8 mouse cellular contexts compared by ENCODE assay signal in the genomic region with DNA sequence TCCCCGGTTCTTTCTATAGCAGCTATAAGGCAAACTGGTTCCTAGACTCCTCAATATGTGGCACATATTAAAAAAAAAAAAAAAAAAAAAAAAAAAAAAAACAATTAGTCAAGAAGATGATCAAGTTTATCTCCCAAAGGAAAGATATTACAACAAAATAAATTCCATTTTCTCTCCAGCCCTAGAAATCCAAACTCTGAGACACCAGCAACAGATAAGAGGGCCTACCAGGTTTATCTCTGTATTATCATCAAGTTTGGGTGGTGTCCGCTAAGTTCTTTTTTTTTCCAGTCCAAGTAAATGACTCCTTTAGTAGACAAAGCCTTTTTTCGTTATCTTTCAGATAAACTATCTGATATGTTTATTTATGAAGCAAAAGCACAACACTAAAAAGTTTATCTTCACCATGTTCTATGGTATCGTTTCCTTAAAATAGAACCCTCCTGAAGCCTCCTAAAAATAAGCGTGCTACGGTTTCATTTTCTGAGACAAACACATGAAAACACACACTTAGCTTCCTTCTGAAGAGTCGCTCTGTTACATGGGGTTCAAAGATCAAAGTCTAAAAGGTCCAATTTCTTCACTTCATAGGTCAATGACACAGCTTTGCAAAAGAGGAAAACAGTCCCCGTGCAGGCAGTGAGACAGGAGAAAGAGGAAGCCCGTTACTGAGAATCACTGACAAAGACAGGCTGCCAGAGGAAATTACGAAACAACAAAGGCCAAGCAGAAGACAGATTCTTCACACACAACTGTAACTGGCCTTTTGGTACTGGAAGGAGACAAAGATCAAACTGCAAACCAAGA. TPM values are rescaled to one million over a fixed set of nuclear protein-coding genes. Genes with fewer than 3 reads are reported as not detected.
DNase-seq lines count a peak whose midpoint lies in the region; ATAC-seq and TF ChIP-seq lines count a peak whose summit lies in the region.

No protein-coding gene starts in this region.

- peak overlapping the region; percentile 89 for H3K4me2 ChIP-seq in CH12.LX (ENCODE audit: insufficient read depth, low read depth, poor library complexity, severe bottlenecking)
- no peak overlapping the region for H3K4me2 ChIP-seq in kidney, embryonic 15.5 days
- H3K4me2 ChIP-seq in midbrain, embryonic 16.5 days (ENCODE audit: low read length): no peak overlapping the region

- peak; percentile 23; the same call in 1 of the 2 replicates for TF ChIP-seq POLR2A in CH12.LX (IDR thresholded peaks at IDR 0.05; ENCODE audit: low read depth, low read length)

- H3K79me2 ChIP-seq in CH12.LX (replicated peaks; ENCODE audit: control insufficient read depth, extremely low read depth, insufficient read depth, poor library complexity, severe bottlenecking): peaks cover 48% of the 10 kb centered on the region

- no peak for TF ChIP-seq CTCF in CH12.LX (conservative IDR thresholded peaks at IDR 0.05 in 1 of 2, IDR thresholded peaks at IDR 0.05 in 1 of 2; ENCODE audit: low read depth in 2 of 2, low read length in 2 of 2)

- TF ChIP-seq RAD21 in CH12.LX (IDR thresholded peaks at IDR 0.05; ENCODE audit: low read depth, low read length): no peak

- in situ Hi-C loops in CH12.LX (cut with MboI; ENCODE audit: low pct_ligation_motif_present, low pct_unique_long_range_greater_than_20kb, low sequenced_read_pairs): no loop called here

- peak overlapping the region; percentile 71 for H3K27ac ChIP-seq in CH12.LX (ENCODE audit: insufficient read depth, low read depth)
- H3K27ac ChIP-seq in kidney, embryonic 15.5 days: 0 out of 2 replicates have a peak overlapping the region, but pooled peaks have one; percentile 52
- H3K27ac ChIP-seq in midbrain, embryonic 16.5 days (ENCODE audit: low read length): no peak overlapping the region

- peaks cover 10% of the 10 kb centered on the region for H3K9me3 ChIP-seq in CH12.LX (replicated peaks; ENCODE audit: low read length)
- no peaks in the 10 kb centered on the region for H3K9me3 ChIP-seq in kidney, embryonic 15.5 days (replicated peaks)
- no peaks in the 10 kb centered on the region for H3K9me3 ChIP-seq in midbrain, embryonic 16.5 days (replicated peaks; ENCODE audit: control insufficient read depth, low read length, poor library complexity, severe bottlenecking)

- TF ChIP-seq EP300 in CH12.LX (IDR thresholded peaks at IDR 0.05; ENCODE audit: low read length): no peak; the same call in 1 of the 2 replicates

- no peak for ATAC-seq in kidney, embryonic 15.5 days (replicated peaks; ENCODE audit: low FRiP score)
- ATAC-seq in megakaryocyte, adult 5-6 weeks (ENCODE audit: poor library complexity, severe bottlenecking): peak; percentile 66
- no peak for ATAC-seq in midbrain, embryonic 16.5 days

- intact Hi-C loops in gastrocnemius, postnatal 36 days (cut with DNase I): no loop called here

- H3K27me3 ChIP-seq in CH12.LX (replicated peaks): no peaks in the 10 kb centered on the region
- no peaks in the 10 kb centered on the region for H3K27me3 ChIP-seq in kidney, embryonic 15.5 days
- no peaks in the 10 kb centered on the region; the same call in 1 of the 2 replicates for H3K27me3 ChIP-seq in midbrain, embryonic 16.5 days (ENCODE audit: control insufficient read depth, insufficient read depth, low read depth, low read length)

- peak overlapping the region; percentile 41 for H3K9ac ChIP-seq in CH12.LX (ENCODE audit: insufficient read depth, low read depth)
- H3K9ac ChIP-seq in kidney, embryonic 15.5 days: no peak overlapping the region
- H3K9ac ChIP-seq in midbrain, embryonic 16.5 days (ENCODE audit: low read depth, low read length): no peak overlapping the region

- peak overlapping the region; percentile 37 to 45 (median 40) for H3K4me3 ChIP-seq in CH12.LX (replicated peaks in 1 of 3; ENCODE audit: low read depth in 2 of 3, low read length in 2 of 3, poor library complexity in 1 of 3)
- no peak overlapping the region for H3K4me3 ChIP-seq in kidney, embryonic 15.5 days (replicated peaks)
- no peak overlapping the region for H3K4me3 ChIP-seq in midbrain, embryonic 16.5 days (ENCODE audit: low read depth, low read length)

- H3K36me3 ChIP-seq in CH12.LX (replicated peaks in 1 of 2; ENCODE audit: control insufficient read depth in 1 of 2, insufficient read depth in 1 of 2, low read length in 1 of 2): peaks cover 31 to 56% of the 10 kb centered on the region in 2 experiments
- peaks cover 36% of the 10 kb centered on the region for H3K36me3 ChIP-seq in kidney, embryonic 15.5 days
- H3K36me3 ChIP-seq in midbrain, embryonic 16.5 days (ENCODE audit: control insufficient read depth, insufficient read depth, low read length): no peaks in the 10 kb centered on the region; the same call in 1 of the 2 replicates

- WGBS in kidney, embryonic 15.5 days: 39% methylated on average over 10 of the region's 10 CpGs
- WGBS in midbrain, embryonic 16.5 days: 66% methylated on average over 10 of the region's 10 CpGs

- dilution Hi-C loops in CH12.LX (cut with MboI; ENCODE audit: extremely low pct_ligation_motif_present, extremely low pct_unique_long_range_greater_than_20kb, low sequenced_read_pairs): no loop called here

- DNase-seq in gastrocnemius, postnatal 25 days: peak; percentile 43
- no peak for DNase-seq in gastrocnemius, postnatal 36 days
- peak; percentile 45 for DNase-seq in CH12.LX (ENCODE audit: extremely low read depth)
- no peak for DNase-seq in cerebellum, postnatal 25 days
- no peak for DNase-seq in frontal cortex, adult 2 months (ENCODE audit: extremely low spot score in 1 of 2, low spot score in 1 of 2)

- H3K4me1 ChIP-seq in CH12.LX (ENCODE audit: control insufficient read depth in 1 of 2, insufficient read depth in 2 of 2): peaks cover 9 to 60% of the 10 kb centered on the region in 2 experiments
- H3K4me1 ChIP-seq in kidney, embryonic 15.5 days: peaks cover 64% of the 10 kb centered on the region
- H3K4me1 ChIP-seq in midbrain, embryonic 16.5 days (ENCODE audit: control insufficient read depth, insufficient read depth, low read length): peaks cover 23% of the 10 kb centered on the region

TF ChIP-seq in CH12.LX, 34 proteins besides CTCF, POLR2A, EP300 and RAD21:
- TF ChIP-seq MXI1 (IDR thresholded peaks at IDR 0.05; ENCODE audit: low read depth, low read length) (peak; percentile 66; the same call in 1 of the 2 replicates), BHLHE40 (IDR thresholded peaks at IDR 0.05; ENCODE audit: low read depth, low read length) (peak; percentile 46; the same call in 1 of the 2 replicates), CHD1 (IDR thresholded peaks at IDR 0.05; ENCODE audit: low read depth, low read length) (peak; percentile 73; the same call in 1 of the 2 replicates), TCF12 (IDR thresholded peaks at IDR 0.05; ENCODE audit: low read depth, low read length) (no peak), ZNF384 (IDR thresholded peaks at IDR 0.05; ENCODE audit: low read depth, low read length) (peak; percentile 75), SMC3 (IDR thresholded peaks at IDR 0.05; ENCODE audit: low read depth, low read length) (no peak), NRF1 (IDR thresholded peaks at IDR 0.05; ENCODE audit: low read depth, low read length) (no peak), USF1 (IDR thresholded peaks at IDR 0.05; ENCODE audit: low read depth, low read length) (no peak), KAT2A (IDR thresholded peaks at IDR 0.05; ENCODE audit: insufficient replicate concordance, low read length) (no peak), SIN3A (IDR thresholded peaks at IDR 0.05; ENCODE audit: low read length) (peak; percentile 36; the same call in 1 of the 2 replicates), CHD2 (IDR thresholded peaks at IDR 0.05; ENCODE audit: low read length) (no peak), JUN (IDR thresholded peaks at IDR 0.05; ENCODE audit: insufficient read depth, low read depth, low read length) (no peak)

RNA-seq across cellular contexts. Expression of gene Foxo3, which starts 6.1 kb away (rescaled TPM):
- 10 to 100 TPM; 21.6 to 22.6 TPM for total RNA-seq in gastrocnemius, postnatal 25 days (2021)
- total RNA-seq in gastrocnemius, postnatal 36 days (2021): 10 to 100 TPM; 25.6 to 31.0 TPM
- total RNA-seq in CH12.LX (2012; rRNA removed) (13.0 and 18.2 TPM in 2 replicates), CH12.LX (2014; rRNA removed) (8.8 and 9.2 TPM in 2 replicates)
- 10.7 and 12.6 TPM in 2 replicates for polyA plus RNA-seq in CH12.LX (2012; ENCODE audit: insufficient read length, low read depth)
- 6.1 and 7.0 TPM in 2 replicates for polyA plus RNA-seq in kidney, embryonic 15.5 days (2015; fragmentation: Nextera tagmentation; extraction: Ambion mirVana)
- 25.3 and 25.7 TPM in 2 replicates for total RNA-seq in megakaryocyte, adult 5-6 weeks (2015)
- total RNA-seq in megakaryocyte, adult 5-6 weeks (2017): 24.9 and 27.4 TPM in 2 replicates
- 3.8 TPM in 2 replicates for polyA plus RNA-seq in midbrain, embryonic 16.5 days (2015; fragmentation: Nextera tagmentation; extraction: Ambion mirVana)
- polyA plus RNA-seq in frontal cortex, adult 2 months (2012; rRNA removed): 24.9 and 28.3 TPM in 2 replicates

Comparison
In these comparisons a context has a peak if more than half of its experiments do, and no peak if none do; other contexts are left out.
1. DNase-seq: peak in gastrocnemius, postnatal 25 days (single experiment) and CH12.LX (single experiment); none in gastrocnemius, postnatal 36 days (0 of 2), cerebellum, postnatal 25 days (0 of 2) and frontal cortex, adult 2 months (0 of 2).
2. H3K4me3 ChIP-seq: peak in CH12.LX (3 of 3); none in kidney, embryonic 15.5 days (single experiment) and midbrain, embryonic 16.5 days (single experiment).